Mouse (Mus musculus): ENCODE data around the gene Agap1.

Gene Agap1

DNA sequence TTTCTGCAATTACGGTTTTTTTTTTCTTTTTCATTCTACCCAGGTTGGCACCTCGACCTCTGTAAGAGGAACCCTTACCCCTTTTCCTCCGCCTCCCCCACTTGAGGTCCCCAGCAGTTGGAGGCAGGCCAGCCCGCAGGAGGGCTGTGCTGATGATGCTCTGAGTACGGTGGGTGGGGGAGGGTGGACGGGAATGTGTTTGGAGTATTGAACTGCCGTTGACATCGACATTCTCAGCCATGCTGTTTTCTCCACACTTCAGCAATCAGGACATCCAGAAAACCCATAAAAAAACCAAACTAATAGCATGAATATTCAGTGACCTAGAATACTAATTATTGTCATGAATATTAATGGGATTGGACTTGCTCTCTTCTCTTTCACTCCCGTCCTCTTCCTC, 295.9 kb downstream of the Agap1 start:
- DNase-seq (ENCODE audit: extremely low spot score, low spot score): no peak

- peak; percentile 41 for DNase-seq (ENCODE audit: extremely low spot score, low spot score)
These were observed 296.3 kb downstream of the Agap1 start for GRCm38 (mm10) chr1:89750921-89751320.

GRCm38 (mm10) chr1:89751344-89751743, 296.7 kb downstream of the Agap1 start:
- DNase-seq (ENCODE audit: extremely low spot score, low spot score): no peak

DNA sequence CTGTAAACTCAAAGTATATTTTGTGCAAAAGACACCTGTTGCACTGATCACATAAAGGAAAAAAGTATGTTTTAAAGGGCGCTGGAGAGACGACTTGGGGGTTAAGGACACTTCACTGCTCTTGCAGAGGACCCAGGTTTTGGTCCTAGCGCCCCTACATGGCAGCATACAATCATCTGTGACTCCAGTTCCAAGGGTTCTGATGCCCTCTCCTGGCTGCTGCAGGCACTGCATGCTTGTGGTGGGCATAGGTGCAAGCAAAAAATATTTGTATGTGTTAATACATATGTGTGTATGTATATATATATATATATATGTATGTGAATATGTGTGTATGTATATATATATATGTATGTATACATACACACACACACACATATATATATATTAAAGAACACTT, 298.1 kb downstream of the Agap1 start:
- DNase-seq (ENCODE audit: extremely low spot score, low spot score): no peak

- DNase-seq (ENCODE audit: extremely low spot score, low spot score): no peak
These were observed 300.8 kb downstream of the Agap1 start for GRCm38 (mm10) chr1:89755358-89755757.

DNA sequence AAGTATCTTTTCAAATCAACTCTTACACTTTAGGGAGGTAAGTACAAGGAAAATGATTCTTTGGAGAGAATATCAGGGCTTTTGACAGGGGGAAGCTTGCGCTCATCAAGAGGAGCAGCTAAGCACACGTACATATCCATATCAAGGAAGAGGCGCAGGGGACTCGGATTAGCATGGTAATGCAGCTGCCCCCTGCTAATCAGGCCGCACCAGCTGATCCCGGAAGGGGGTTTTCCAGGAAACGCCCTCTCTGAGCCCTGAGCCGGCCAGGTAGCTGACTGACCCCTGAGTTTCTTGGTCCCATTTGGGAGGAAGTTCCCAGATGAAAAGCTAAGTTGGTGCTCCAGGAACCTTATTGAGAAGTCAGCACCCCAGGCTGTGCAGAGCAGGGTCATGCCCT, 301.8 kb downstream of the Agap1 start:
- DNase-seq (ENCODE audit: extremely low spot score, low spot score): peak; percentile 26

DNA sequence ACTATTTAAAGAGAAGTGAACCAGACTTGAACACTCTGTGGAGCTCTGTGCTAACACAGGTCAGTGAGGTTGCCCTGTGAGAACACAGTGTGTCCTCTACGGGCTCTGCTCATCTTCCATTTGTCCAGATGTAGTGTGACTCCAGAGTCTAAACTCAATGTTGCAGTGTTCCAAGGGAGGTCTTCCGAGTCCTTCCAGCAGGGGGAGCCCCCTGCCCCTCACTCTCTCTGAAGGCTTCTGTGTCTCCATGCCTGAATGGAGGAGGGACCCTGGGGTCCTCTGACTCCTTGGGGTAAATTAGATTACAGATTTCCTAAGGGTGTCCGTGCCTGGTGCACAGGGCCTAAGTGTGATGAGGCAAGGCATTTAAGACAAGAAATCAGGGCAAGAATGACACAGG, 302.9 kb downstream of the Agap1 start:
- no peak for DNase-seq (ENCODE audit: extremely low spot score, low spot score)

DNA sequence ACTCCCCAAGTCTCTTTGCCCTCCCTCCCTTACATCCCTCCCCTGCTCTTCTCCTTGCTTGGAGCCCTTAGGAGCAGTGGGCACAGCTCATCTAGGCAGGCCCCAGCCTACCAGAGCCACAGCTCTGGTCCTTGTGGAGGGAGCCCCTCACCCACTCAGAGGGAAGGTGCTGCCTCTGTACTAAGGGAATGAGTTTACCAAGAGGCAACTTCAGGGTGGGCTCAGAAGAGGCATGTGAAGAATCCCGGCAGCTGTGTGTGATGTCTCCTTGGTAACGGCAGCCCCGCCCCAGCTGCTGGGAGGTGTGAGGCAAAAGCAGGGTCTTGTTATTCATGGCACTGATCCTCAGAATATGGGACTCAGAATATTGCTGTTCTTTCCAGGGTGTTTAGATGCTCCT, 309.3 kb downstream of the Agap1 start:
- DNase-seq (ENCODE audit: extremely low spot score, low spot score): peak; percentile 65

DNA sequence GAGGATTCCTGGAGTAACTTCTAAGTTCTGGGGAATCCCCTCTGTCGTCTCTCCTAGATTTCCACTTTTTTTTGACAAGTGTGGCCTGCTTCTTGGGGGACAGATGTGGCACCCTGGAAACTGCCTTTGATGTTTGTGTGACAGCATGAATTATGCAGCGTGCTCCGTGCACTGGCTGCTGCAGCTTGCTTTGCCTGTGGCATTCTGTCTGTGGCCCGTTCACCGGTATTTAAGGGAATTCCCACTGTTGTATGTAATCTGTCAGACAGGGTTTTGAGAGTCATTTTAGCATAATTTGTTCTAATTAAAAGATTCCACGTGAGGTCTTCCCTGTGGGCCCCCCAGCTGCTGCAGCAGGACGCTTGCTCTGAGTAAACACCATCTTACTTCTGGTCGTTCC, 312.3 kb downstream of the Agap1 start:
- DNase-seq (ENCODE audit: extremely low spot score, low spot score): no peak

DNA sequence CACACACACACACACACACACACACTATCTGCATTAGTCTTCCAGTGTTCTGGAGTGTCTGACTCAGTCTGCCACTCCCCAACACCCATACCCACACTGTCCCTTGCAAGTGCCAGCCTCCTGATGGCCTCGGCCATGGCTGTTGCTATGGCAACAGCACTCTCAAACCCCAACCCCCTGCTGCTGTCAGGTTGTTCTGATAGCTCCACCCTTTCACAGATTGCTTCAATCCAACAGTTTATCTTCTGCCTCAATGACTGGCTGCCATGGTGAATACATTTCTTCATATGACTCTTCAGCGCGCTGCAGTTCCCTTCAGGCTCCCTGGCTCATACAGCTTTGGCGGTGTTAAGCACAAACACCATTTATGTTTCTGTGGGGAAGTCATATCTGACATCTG, 315.0 kb downstream of the Agap1 start:
- no peak for DNase-seq (ENCODE audit: extremely low spot score, low spot score)

GRCm38 (mm10) chr1:89770298-89770697, 315.7 kb downstream of the Agap1 start:
- DNase-seq (ENCODE audit: extremely low spot score, low spot score): no peak

DNA sequence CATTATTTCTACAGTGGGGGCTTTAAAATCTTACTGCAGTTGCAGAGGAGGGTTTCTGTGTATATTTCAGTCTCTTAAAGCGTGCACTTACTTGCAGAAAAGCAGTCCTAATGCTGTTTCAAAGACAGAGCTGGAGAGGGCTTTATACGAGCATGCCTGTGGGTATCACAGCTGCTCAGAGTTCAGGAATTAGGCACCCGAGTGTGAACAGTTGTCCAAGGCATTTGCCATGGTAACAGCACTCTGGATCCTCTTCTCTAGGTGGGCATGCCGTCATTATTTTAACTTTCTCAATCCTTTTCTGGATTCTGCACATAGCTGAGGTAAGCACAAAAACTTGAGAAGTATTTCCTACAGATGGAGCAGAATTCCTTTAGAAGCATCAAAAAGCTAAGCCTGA, 321.1 kb downstream of the Agap1 start:
- no peak for DNase-seq (ENCODE audit: extremely low spot score, low spot score)

- DNase-seq (ENCODE audit: extremely low spot score, low spot score): no peak
These were observed 326.1 kb downstream of the Agap1 start for GRCm38 (mm10) chr1:89780675-89781074.

DNA sequence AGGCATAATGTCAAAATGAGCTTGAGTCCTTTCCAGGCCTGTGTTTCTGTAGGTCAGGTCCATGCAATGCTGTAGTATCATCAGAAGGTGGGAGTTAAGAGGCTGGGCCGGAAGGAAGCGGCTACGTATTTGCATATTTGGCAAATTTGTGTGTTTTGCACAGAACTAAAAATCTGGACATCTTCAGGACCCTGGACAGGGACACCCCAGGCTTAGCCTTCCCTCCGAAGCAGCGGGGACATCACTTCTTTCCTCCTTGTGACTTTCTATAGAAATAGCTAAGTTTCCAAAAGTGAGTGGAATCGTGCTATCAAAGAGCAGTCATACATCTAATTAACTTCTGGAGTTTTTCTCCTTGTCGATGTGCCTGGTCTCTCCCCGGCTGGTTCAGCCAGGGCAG, 327.3 kb downstream of the Agap1 start:
- peak; percentile 33 for DNase-seq (ENCODE audit: extremely low spot score, low spot score)

- no peak for DNase-seq (ENCODE audit: extremely low spot score, low spot score)
These were observed 332.2 kb downstream of the Agap1 start for GRCm38 (mm10) chr1:89786793-89787192.

GRCm38 (mm10) chr1:89798724-89799123, 344.1 kb downstream of the Agap1 start:
- no peak for DNase-seq (ENCODE audit: extremely low spot score, low spot score)

DNA sequence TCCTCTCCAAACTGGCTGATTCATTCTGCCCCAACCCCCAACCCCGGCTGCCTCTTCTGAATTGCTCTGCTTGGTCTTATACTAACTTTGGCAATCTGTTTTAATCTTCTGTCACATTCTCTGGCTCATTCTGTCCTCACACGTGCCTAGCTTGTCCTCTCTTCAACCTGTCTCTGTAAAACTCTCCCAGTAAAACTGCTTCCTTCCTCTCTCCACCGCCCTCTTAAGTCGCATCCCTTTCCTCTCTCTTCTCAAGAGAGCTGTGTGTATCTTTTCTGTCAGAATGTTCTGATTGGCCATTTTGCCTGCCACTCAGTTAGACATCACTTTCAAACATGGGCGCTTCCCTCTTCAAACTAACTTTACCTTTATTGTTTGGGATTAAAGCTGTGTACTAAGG, 346.9 kb downstream of the Agap1 start:
- no peak for DNase-seq (ENCODE audit: extremely low spot score, low spot score)

DNA sequence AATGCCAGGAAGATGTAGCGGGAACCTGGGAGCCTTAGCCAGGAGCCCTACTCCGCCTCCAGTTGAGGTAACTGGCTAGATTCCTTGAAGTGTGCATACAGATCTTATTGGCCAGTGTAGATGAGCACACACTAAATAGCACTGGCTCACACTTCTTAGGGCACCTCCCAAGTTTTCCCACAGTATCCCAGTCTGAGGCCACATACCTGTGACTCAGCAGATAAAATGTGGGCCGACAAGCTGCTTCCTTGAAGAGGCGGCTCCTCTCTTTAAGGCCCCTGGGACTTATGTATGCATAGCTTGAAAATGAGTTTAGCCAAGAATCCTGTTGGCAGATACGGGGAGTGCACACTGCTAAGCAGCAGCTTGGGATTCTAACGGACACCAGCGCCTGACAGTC, 350.4 kb downstream of the Agap1 start:
- no peak for DNase-seq (ENCODE audit: extremely low spot score, low spot score)

- no peak for DNase-seq (ENCODE audit: extremely low spot score, low spot score)
These were observed 358.2 kb downstream of the Agap1 start for GRCm38 (mm10) chr1:89812816-89813215.

- peak; percentile 34 for DNase-seq (ENCODE audit: extremely low spot score, low spot score)
These were observed 362.0 kb downstream of the Agap1 start for GRCm38 (mm10) chr1:89816487-89817206.

DNA sequence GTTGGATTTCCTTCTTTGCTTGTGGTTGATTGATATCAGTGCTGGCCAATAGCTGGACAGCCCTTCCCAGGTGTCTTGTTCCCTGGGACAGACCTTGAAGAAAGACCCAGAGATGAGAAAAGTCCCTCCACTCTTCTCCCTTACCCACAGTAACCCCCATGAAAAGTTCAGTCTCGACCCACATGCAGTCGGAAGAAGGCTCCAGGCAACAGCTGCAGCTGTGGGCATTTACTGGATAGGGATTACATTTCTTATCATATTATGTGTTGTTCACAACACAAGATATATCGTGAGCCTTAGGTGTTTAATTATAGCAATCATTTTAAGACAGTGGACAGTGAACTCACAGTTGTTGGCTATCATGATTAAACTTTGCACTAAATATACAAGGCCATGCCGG, 367.2 kb downstream of the Agap1 start:
- no peak for DNase-seq (ENCODE audit: extremely low spot score, low spot score)

GRCm38 (mm10) chr1:89822431-89822830, 367.8 kb downstream of the Agap1 start:
- DNase-seq (ENCODE audit: extremely low spot score, low spot score): no peak

GRCm38 (mm10) chr1:89823036-89823435, 368.4 kb downstream of the Agap1 start:
- no peak for DNase-seq (ENCODE audit: extremely low spot score, low spot score)

DNA sequence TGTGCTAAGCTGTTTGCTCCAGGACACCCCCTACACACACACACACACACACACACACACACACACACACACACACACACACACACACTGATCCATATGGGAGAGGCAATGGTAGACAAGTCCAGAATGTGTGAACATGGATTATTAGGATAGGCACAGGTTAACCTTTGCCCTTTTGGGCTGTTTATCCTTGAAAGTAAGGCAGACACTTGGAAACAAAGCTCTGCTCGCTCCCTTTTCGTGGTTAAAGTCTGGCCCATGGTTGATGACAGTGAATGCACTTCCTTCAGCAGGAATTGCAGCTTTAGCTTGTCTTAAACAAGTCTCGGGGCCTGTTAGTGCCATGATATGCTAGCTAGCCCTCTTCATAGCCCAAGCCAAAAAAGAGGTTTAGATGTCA, 372.4 kb downstream of the Agap1 start:
- DNase-seq (ENCODE audit: extremely low spot score, low spot score): no peak
